Mouse (Mus musculus) ES-CJ7 (cell line): ENCODE measurements at regions not wholly inside any gene's neighbourhood (a gene's known extent, or its start where the extent isn't known, plus 50 kb on each side); places are given as distances from the start of the nearest gene placed in this dataset.

Experiments
- DNase-seq: peaks from one replicate; pipeline ENCODE4 v3.0.0; 2011; ENCODE audit warnings: low read depth, low spot score

DNA sequence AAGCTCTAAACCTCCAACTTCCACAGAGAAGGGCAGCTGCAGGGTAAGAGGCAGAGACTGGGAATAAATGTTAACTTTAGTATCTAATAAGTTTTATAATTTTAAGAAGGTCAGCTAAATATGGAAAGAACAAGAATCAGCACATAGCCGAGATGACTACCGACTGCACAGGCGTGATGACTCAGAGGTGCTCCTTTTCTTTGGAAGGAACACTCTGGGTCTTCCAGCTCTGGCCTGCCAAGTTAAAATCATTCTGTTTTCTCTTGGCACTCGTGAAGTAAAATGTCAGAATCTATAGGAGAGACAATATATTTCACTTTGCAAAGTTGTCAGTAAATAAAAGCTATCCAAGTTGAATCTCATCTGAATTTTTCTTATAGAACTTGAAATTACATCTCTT is 96.2 kb upstream of the Magi2 start:
- no peak for DNase-seq

DNA sequence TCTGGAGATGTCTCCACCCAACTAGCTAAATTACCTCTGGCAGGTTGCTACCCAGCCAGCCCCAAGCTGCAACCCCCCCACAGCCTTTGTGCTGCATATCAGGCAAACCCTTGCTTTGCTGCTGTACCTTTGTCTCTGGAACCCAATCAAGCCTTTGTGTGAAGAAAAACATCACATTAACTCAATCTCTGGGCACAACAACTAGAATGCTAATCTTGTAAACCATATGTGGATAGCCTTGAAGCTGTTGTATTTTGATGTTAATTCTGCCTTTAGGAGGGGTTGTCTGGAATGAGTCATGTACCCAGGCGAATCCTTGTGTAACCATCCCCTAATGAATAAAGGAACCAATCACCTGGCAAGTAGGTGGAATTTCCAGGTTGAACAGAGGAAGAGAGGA is 72.3 kb upstream of the Magi2 start:
- DNase-seq, result peak; percentile 95

DNA sequence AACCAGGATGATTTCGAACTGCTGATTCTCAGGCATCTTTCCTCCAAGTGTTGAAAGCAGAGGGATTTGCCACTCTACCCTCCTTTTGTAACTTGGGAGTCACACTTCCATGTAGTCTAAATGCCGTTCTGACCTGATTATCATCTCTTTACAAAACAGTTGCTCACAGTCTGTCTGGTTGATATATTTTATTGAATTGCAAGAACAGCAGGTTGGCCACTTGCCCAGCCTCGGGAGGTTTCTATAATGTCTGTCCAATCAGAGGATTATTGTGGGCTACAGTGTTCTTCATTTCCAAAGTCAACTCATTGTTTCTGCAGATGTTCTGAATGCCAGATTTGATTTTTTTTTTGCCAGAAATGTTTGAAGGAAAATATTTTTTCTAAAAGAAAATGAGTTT is 68.6 kb upstream of the Magi2 start:
- no peak for DNase-seq

DNA sequence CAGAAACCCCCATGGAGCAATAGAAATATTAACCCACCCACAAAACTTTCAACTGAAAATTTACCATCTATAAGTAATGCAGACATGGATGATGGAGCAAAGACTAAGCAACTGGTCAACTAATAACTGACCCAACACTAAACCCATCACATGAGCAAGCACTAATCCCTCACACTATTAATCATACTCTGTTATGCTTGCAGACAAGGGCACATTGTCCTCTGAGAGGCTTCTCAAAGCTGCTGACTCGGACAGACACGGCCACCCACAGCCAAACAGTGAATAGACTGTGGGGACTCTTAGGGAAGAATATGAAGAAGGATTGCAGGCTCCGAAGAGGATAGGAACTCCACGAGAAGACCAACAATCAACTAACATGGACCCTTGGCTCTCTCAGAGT is 66.6 kb upstream of the Magi2 start:
- DNase-seq, result no peak
